Comparison of ENCODE assay signal across 7 mouse cellular contexts in the genomic region with DNA sequence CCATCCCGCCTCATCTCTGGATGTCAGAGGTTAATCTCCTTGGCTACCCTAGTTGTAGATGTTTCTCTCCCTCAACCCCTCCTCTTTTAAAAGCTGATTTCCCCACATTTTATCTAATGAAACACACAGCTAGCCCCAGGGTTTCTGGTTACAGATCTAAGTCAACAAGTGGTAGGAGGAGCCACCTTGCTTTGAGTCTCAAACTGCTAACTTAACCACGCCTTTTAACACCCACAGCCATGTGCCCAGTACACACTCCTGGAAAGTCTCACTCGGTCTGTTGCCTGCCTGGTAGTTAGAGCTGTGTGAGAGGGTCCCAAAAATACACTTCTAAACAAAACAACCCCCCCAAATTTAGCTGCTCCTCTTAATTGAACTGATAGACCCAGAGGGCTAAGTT.
DNase-seq lines count a peak whose midpoint lies in the region; ATAC-seq lines count a peak whose summit lies in the region.

No protein-coding gene starts in this region.

- no peak overlapping the region for H3K27ac ChIP-seq in liver, embryonic 15.5 days (replicated peaks)

- intact Hi-C loops in left cerebral cortex, postnatal 36 days (cut with DNase I), result no loop called here

- DNase-seq in 416B (ENCODE audit: low read depth), result peak; percentile 80
- no peak for DNase-seq in right cerebral cortex, postnatal 10 days (ENCODE audit: low spot score in 2 of 2)
- no peak for DNase-seq in left cerebral cortex, postnatal 36 days (ENCODE audit: low spot score in 2 of 2)

- H3K27me3 ChIP-seq in liver, embryonic 15.5 days, result no peaks in the 10 kb centered on the region

- peak; percentile 43 for ATAC-seq in CD4-positive, CD25-positive, alpha-beta regulatory T cell, adult 4 months
- ATAC-seq in granulocyte monocyte progenitor cell, adult 5-6 weeks (replicated peaks; ENCODE audit: poor library complexity, severe bottlenecking), result 0 out of 2 replicates have a peak, but pooled peaks have one; percentile 7
- ATAC-seq in liver, embryonic 15.5 days (ENCODE audit: insufficient read depth), result peak; percentile 59
- ATAC-seq in frontal cortex, adult (ENCODE audit: low TSS enrichment), result no peak

- WGBS in liver, embryonic 15.5 days (ENCODE audit: insufficient replicate concordance), result 19% methylated on average over 3 of the region's 3 CpGs

- peak overlapping the region; percentile 23; the same call in 1 of the 2 replicates for H3K4me3 ChIP-seq in liver, embryonic 15.5 days (replicated peaks)

- H3K4me1 ChIP-seq in liver, embryonic 15.5 days (replicated peaks), result peaks cover 35% of the 10 kb centered on the region

- no peaks in the 10 kb centered on the region for H3K9me3 ChIP-seq in liver, embryonic 15.5 days (replicated peaks)

- no peaks in the 10 kb centered on the region for H3K36me3 ChIP-seq in liver, embryonic 15.5 days (replicated peaks)

- no peak overlapping the region for H3K9ac ChIP-seq in liver, embryonic 15.5 days

- H3K4me2 ChIP-seq in liver, embryonic 15.5 days, result peak overlapping the region; percentile 51
